Mouse (Mus musculus) naive thymus-derived CD4-positive, alpha-beta T cell, adult 2 months (primary cell): ENCODE measurements around the gene Manea.
"Not testable (repeated sequence)": the region's sequence is repeated elsewhere in the genome, so short reads cannot be mapped to it uniquely, and the experiment has no call there.

Source experiments
- DNase-seq: peaks from one replicate; pipeline ENCODE4 v3.0.0-alpha.2; 2011; ENCODE audit warnings: low read depth

The Manea gene

DNA sequence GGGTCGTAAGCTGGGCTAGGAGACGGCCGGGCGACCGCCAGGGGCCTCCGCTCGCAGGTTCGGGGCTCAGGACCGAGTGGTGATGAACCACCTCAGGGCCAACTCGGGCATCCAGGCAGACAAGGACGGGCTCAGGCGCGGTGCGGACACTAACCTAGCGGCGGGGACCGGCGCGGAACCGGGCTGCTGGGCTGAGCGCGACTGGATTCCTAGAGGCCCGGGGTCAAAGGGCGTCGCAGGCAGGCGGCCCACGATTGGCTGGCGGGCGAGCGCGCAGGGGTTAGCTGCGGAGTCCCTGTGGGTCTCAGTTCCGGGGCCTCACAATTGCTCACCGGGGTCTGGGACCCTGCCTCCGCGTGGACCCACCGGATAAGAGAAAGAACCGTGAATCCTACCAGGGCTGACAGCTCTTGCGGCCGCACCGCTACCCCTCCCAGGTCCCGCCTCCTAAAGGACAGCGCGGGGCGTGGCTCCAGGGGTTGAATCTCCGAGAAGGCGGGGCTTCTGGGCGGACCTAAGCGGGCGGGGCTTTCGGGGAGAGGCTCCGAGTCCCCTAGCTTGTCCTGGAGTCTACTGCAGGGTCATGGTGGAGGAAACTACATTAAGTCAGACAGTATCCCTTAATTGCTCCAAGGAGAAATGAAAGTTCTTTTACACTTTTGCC lies at the start of gene Manea:
Manea (minus strand) TSS at position 449 of the 664 bp plus-strand sequence.
- DNase-seq = peak; percentile 93

GRCm38 (mm10) chr4:26354616-26355015 lies 7.9 kb upstream of the Manea start:
- DNase-seq = no peak

GRCm38 (mm10) chr4:26353643-26354231 lies 7.0 kb upstream of the Manea start:
- DNase-seq = no peak

DNA sequence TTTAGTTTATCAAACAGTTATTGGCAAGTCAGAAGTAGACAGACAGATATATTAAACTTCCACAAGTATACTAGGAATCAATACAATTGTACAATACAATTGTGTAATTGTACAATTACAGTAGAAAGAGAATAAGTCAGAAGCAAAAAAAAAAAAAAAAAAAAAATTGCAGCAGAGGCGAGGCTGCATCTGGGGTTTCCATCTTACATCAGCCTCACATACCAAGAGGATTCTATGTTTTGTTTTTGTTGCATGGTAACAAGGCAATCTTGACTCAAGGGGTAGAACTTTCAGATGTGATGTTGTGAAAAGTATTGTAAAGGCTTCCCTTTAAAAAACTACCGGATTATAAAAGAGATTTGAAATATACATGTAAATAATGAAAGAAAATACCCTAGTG lies 548 bp upstream of the Manea start:
- DNase-seq = peak; percentile 41

- DNase-seq = no peak
These were observed 799 bp downstream of the Manea start for GRCm38 (mm10) chr4:26345741-26346442.

- DNase-seq = peak; percentile 30
These were observed 1.6 kb downstream of the Manea start for GRCm38 (mm10) chr4:26345080-26345479.

DNA sequence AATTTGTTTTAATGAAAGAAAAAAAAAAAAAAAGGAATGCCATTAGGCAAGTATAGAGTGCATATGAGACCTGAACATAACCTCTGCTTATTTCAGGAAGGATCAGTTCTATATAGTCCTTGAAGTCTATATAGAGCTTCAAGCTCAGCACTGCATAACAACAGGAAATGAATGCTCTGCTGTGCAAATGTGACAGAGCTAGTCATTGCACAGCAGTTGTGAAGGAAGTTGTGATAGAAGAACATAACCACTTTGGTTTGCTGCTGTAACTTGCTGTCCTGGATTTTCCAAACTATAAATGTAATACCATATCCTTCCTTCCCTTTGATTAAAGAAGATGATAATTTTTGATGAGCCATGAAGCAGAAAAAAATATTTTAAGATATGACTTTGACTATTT lies 4.3 kb downstream of the Manea start:
- DNase-seq = peak; percentile 43

- DNase-seq = no peak
These were observed 8.1 kb downstream of the Manea start for GRCm38 (mm10) chr4:26338604-26339003.

GRCm38 (mm10) chr4:26336563-26336962 lies 10.1 kb downstream of the Manea start:
- no peak for DNase-seq

DNA sequence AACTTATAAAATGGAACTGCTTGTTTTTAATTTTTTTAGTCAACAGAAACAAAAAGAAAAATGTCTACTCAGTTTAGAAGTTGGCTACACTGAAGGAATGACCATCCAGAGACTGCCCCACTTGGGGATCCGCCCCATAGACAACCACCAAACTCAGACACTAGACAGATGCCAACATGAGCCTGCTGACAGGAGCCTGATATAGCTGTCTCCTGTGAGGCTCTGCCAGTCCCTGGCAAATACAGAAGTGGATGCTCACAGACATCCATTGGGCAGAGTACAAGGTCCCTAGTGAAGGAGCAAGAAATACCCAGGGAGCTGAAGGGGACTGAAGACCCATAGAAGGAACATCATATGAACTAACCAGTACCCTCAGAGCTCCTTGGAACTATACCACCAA lies 42.0 kb downstream of the Manea start:
- not testable (repeated sequence) for DNase-seq

- DNase-seq = no peak
These were observed 69.5 kb downstream of the Manea start for GRCm38 (mm10) chr4:26277112-26277716.

DNA sequence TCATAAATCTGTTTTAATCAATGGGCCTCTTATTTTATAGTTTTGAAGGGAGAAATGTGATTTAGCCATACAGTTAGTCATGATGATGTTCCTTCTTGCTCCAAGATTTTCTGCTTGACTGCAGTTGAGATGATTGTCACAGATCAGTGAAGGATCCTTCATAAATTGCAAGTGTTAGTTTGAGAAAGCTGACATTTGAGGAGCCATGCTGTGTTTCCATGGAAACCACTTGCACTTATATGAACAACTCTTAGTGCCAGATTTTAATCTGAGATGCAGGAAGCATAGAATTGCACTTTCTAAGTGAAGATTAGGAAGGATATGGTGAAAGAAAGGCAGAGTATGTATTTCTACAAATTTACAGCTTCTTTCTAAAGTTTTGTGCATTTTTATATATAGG lies 70.4 kb downstream of the Manea start:
- no peak for DNase-seq

DNA sequence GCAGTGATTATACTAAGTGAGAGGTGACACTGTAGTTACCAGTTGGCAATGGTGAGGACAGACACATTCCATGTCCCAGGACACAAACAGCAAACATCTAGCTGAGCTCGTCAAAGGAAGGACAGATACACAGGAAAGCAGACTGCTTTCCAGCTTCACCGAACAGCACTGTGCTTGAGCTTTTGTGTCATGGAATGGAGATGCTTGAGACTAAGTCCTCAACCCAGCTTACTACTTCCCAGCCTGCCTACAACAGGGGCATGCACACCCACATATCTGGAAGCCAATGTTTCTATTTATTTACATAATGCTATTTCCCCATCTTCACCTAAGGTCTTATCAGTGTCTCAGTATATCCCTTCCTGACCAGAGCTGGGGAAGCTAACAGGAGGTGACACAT lies 70.9 kb downstream of the Manea start:
- no peak for DNase-seq
